Mouse (Mus musculus): ENCODE measurements around the gene Krcc1. TPM values are rescaled to one million over a fixed set of nuclear protein-coding genes. Genes with fewer than 3 reads are reported as not detected.

The Krcc1 gene
- total and polyA plus RNA-seq, 3 experiments, result 25.8 to 31.6 TPM; not detected in 1

DNA sequence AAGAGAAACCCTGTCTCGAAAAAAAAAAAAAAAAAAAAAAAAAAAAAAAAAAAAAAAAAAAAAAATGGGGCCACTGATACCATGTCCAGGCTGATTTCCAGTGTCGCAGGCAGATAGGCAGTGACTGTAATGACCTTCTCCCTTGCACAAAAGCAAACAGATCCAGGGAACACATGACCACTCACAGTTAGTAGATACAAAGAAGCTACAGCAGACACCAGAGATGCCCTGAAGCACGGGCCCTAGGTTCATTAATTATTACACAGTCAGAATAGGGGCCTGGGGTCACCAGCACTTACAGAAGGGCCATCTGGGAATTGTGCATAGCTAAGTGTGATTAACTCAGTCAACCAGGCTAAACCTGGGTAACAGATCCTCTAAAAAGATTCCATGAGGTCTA is 35.5 kb upstream of the Krcc1 start:
- no peaks in the 10 kb centered on the region for H3K79me2 ChIP-seq (ENCODE audit: control insufficient read depth, insufficient read depth, low read length, poor library complexity)
- TF ChIP-seq GABPA (IDR thresholded peaks at IDR 0.05; ENCODE audit: low read depth, low read length), result no peak
- H3K9ac ChIP-seq (ENCODE audit: control insufficient read depth, low read depth, low read length, poor library complexity, severe bottlenecking), result no peak overlapping the region
- no peak for DNase-seq (ENCODE audit: low read depth, low spot score)
- H3K4me3 ChIP-seq (ENCODE audit: control insufficient read depth in 1 of 2, insufficient read depth in 1 of 2, low read depth in 2 of 2, low read length in 2 of 2), result no peak overlapping the region
- no peaks in the 10 kb centered on the region for H3K36me3 ChIP-seq (ENCODE audit: control insufficient read depth in 1 of 2, insufficient read depth in 2 of 2, low read length in 2 of 2)
- H3K9me3 ChIP-seq (replicated peaks; ENCODE audit: insufficient read depth, low read length), result no peaks in the 10 kb centered on the region
- H3K4me1 ChIP-seq (ENCODE audit: control insufficient read depth in 1 of 2, insufficient read depth in 2 of 2, low read length in 2 of 2), result no peaks in the 10 kb centered on the region; a peak in 1 of 4 replicates
- H3K27ac ChIP-seq (ENCODE audit: control insufficient read depth, low read depth, low read length), result no peak overlapping the region
- peaks cover 0 to 1% of the 10 kb centered on the region in 2 experiments; a peak in 1 of 4 replicates for H3K27me3 ChIP-seq (ENCODE audit: control insufficient read depth in 1 of 2, insufficient read depth in 2 of 2, low read length in 2 of 2)

DNA sequence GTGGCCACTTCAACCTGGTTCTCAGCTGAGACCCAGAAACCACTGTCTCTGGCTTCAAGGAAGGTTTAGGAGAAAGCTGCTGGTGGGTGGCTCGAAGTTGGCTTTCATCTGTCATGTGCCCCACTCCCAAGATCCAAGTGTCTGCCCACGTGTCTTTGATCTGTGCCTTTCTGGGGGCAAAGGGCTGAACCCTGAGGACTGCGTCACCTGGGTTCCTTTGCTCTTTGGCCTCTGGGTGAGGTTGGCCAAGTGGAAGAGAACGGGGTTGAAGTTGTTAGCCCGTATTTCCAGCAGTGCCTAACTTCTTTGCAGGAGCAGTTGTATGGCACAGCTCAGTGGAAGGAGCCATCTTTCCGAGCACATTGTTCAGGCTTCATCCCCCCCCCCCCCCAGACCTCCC is 35.0 kb upstream of the Krcc1 start:
- no peaks in the 10 kb centered on the region for H3K36me3 ChIP-seq (ENCODE audit: control insufficient read depth in 1 of 2, insufficient read depth in 2 of 2, low read length in 2 of 2)
- no peaks in the 10 kb centered on the region for H3K79me2 ChIP-seq (ENCODE audit: control insufficient read depth, insufficient read depth, low read length, poor library complexity)
- DNase-seq (ENCODE audit: low read depth, low spot score), result no peak
- peaks cover 0 to 1% of the 10 kb centered on the region in 2 experiments; a peak in 1 of 4 replicates for H3K27me3 ChIP-seq (ENCODE audit: control insufficient read depth in 1 of 2, insufficient read depth in 2 of 2, low read length in 2 of 2)
- H3K9ac ChIP-seq (ENCODE audit: control insufficient read depth, low read depth, low read length, poor library complexity, severe bottlenecking), result no peak overlapping the region
- H3K27ac ChIP-seq (ENCODE audit: control insufficient read depth, low read depth, low read length), result no peak overlapping the region
- H3K4me3 ChIP-seq (ENCODE audit: control insufficient read depth in 1 of 2, insufficient read depth in 1 of 2, low read depth in 2 of 2, low read length in 2 of 2), result no peak overlapping the region
- H3K9me3 ChIP-seq (replicated peaks; ENCODE audit: insufficient read depth, low read length), result no peaks in the 10 kb centered on the region
- TF ChIP-seq GATA1 (IDR thresholded peaks at IDR 0.05; ENCODE audit: low read depth, low read length), result no peak
- no peak for TF ChIP-seq ZC3H11A (IDR thresholded peaks at IDR 0.05; ENCODE audit: low read depth, low read length)
- TF ChIP-seq NRF1 (IDR thresholded peaks at IDR 0.05; ENCODE audit: insufficient read depth, low read depth, low read length, poor library complexity, severe bottlenecking), result no peak
- TF ChIP-seq UBTF (IDR thresholded peaks at IDR 0.05; ENCODE audit: borderline replicate concordance, insufficient read depth, low read depth, low read length), result no peak
- TF ChIP-seq ZKSCAN1 (IDR thresholded peaks at IDR 0.05; ENCODE audit: low read depth, low read length), result no peak
- TF ChIP-seq MAZ (IDR thresholded peaks at IDR 0.05; ENCODE audit: low read depth, low read length), result no peak
- TF ChIP-seq JUND (IDR thresholded peaks at IDR 0.05; ENCODE audit: low read depth, low read length), result no peak
- no peak for TF ChIP-seq MYB (IDR thresholded peaks at IDR 0.05; ENCODE audit: low read depth, low read length)
- no peak for TF ChIP-seq TCF12 (IDR thresholded peaks at IDR 0.05; ENCODE audit: low read depth, low read length)
- TF ChIP-seq ETS1 (IDR thresholded peaks at IDR 0.05; ENCODE audit: low read depth, low read length), result no peak
- H3K4me1 ChIP-seq (ENCODE audit: control insufficient read depth in 1 of 2, insufficient read depth in 2 of 2, low read length in 2 of 2), result no peaks in the 10 kb centered on the region; a peak in 1 of 4 replicates

DNA sequence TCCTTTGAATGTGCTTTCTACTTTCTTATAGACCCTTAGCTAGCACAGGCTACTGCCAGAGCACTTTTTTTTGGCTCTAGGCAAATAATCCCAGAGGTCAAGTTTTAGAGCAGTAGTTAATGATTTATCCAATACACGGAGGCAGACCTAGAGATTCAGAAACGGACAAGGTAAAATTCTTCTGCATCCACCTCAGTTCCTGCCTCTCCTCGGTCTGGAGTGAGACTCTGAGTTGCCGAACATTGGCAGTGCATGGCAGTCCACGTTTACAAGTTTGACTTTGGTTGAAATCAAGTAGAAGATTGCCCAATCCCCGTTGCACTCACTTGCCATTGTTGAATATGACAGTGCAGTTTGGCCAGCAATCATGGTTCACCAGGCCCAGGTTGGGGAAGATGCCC is 34.4 kb upstream of the Krcc1 start:
- TF ChIP-seq CHD2 (IDR thresholded peaks at IDR 0.05; ENCODE audit: low read length) (no peak), KAT2A (conservative IDR thresholded peaks at IDR 0.05; ENCODE audit: low read depth, low read length) (no peak), JUND (IDR thresholded peaks at IDR 0.05; ENCODE audit: low read depth, low read length) (no peak), POLR2A (IDR thresholded peaks at IDR 0.05; ENCODE audit: control insufficient read depth in 1 of 2, insufficient read depth in 1 of 2, low read depth in 1 of 2, low read length in 2 of 2, poor library complexity in 1 of 2) (no peak), MXI1 (IDR thresholded peaks at IDR 0.05; ENCODE audit: low read depth, low read length) (no peak), EP300 (IDR thresholded peaks at IDR 0.05; ENCODE audit: low read depth in 1 of 2, low read length in 2 of 2) (no peak), RCOR1 (IDR thresholded peaks at IDR 0.05; ENCODE audit: low read depth, low read length) (no peak), UBTF (IDR thresholded peaks at IDR 0.05; ENCODE audit: borderline replicate concordance, insufficient read depth, low read depth, low read length) (no peak), ZNF384 (IDR thresholded peaks at IDR 0.05; ENCODE audit: low read depth, low read length) (no peak), MEF2A (IDR thresholded peaks at IDR 0.05; ENCODE audit: extremely low read depth, insufficient replicate concordance, low read depth, low read length, poor library complexity, severe bottlenecking) (no peak), POLR2AphosphoS5 (IDR thresholded peaks at IDR 0.05; ENCODE audit: borderline replicate concordance, low read depth, low read length) (no peak)
- Histone ChIP-seq H3K27me3 (ENCODE audit: control insufficient read depth in 1 of 2, insufficient read depth in 2 of 2, low read length in 2 of 2) (peaks cover 0 to 1% of the 10 kb centered on the region in 2 experiments; a peak in 1 of 4 replicates), H3K4me3 (ENCODE audit: control insufficient read depth in 1 of 2, insufficient read depth in 1 of 2, low read depth in 2 of 2, low read length in 2 of 2) (no peak overlapping the region), H3K9ac (ENCODE audit: control insufficient read depth, low read depth, low read length, poor library complexity, severe bottlenecking) (no peak overlapping the region), H3K4me1 (ENCODE audit: control insufficient read depth in 1 of 2, insufficient read depth in 2 of 2, low read length in 2 of 2) (no peaks in the 10 kb centered on the region), H3K27ac (ENCODE audit: control insufficient read depth, low read depth, low read length) (no peak overlapping the region), H3K79me2 (ENCODE audit: control insufficient read depth, insufficient read depth, low read length, poor library complexity) (no peaks in the 10 kb centered on the region), H3K36me3 (ENCODE audit: control insufficient read depth in 1 of 2, insufficient read depth in 2 of 2, low read length in 2 of 2) (no peaks in the 10 kb centered on the region), H3K9me3 (replicated peaks; ENCODE audit: insufficient read depth, low read length) (no peaks in the 10 kb centered on the region)
- no peak for DNase-seq (ENCODE audit: low read depth, low spot score)
